Mouse (Mus musculus) neural tube, embryonic 15.5 days (tissue): Measurements from ENCODE around the gene Cadm1. TPM values are rescaled to one million over a fixed set of nuclear protein-coding genes. Genes with fewer than 3 reads are reported as not detected.

ENCODE experiments used
- ATAC-seq: fragments of 200-750 bp; cut with Nextera tagmentation; 2 replicates; pipeline ENCODE4 v1.8.0; 2017; ENCODE audit warnings: mild to moderate bottlenecking, moderate TSS enrichment, moderate library complexity; ENCODE audit not compliant: low FRiP score
- H3K27ac ChIP-seq: fragments of 300-500 bp; sonication (generic); replicated peaks from 2 replicates; pipeline ENCODE4 v1.5.1; 2015; ENCODE audit warnings: mild to moderate bottlenecking, inconsistent platforms
- H3K27me3 ChIP-seq: fragments of 300-500 bp; sonication (generic); replicated peaks from 2 replicates; pipeline ENCODE4 v1.6.1; 2015; ENCODE audit warnings: inconsistent platforms
- H3K36me3 ChIP-seq: fragments of 300-500 bp; sonication (generic); 2 replicates; pipeline ENCODE4 v1.6.1; 2015; ENCODE audit warnings: inconsistent platforms
- H3K4me1 ChIP-seq: fragments of 300-500 bp; sonication (generic); 2 replicates; pipeline ENCODE4 v1.6.1; 2015; ENCODE audit warnings: inconsistent platforms
- H3K4me2 ChIP-seq: fragments of 300-500 bp; sonication (generic); 2 replicates; pipeline ENCODE4 v1.6.1; 2015; ENCODE audit warnings: inconsistent platforms, mild to moderate bottlenecking, moderate library complexity
- H3K4me3 ChIP-seq: fragments of 300-500 bp; sonication (generic); replicated peaks from 2 replicates; pipeline ENCODE4 v1.5.1; 2015; ENCODE audit warnings: mild to moderate bottlenecking, inconsistent platforms
- H3K9ac ChIP-seq: fragments of 300-500 bp; sonication (generic); replicated peaks from 2 replicates; pipeline ENCODE4 v1.6.1; 2015; ENCODE audit warnings: mild to moderate bottlenecking, inconsistent platforms
- H3K9me3 ChIP-seq: fragments of 300-500 bp; sonication (generic); replicated peaks from 2 replicates; pipeline ENCODE4 v1.6.1; 2016; ENCODE audit warnings: inconsistent platforms
- WGBS: fragments of 180-500 bp; shearing (Covaris S2); methylation state at CpG from one replicate; pipeline ENCODE4 v1.1.7; 2015; ENCODE audit warnings: mixed read lengths; 5-methylcytosine and 5-hydroxymethylcytosine counted together
- polyA plus RNA-seq: library from polyadenylated mRNA; unstranded; fragments of >200 nt; fragmentation: Nextera tagmentation; extraction: Ambion mirVana; gene quantifications from 2 replicates; pipeline ENCODE4 v1.2.1, GENCODE M21; 2015

The Cadm1 gene
- polyA plus RNA-seq, 1 experiment from 2014 or later = 157 TPM

DNA sequence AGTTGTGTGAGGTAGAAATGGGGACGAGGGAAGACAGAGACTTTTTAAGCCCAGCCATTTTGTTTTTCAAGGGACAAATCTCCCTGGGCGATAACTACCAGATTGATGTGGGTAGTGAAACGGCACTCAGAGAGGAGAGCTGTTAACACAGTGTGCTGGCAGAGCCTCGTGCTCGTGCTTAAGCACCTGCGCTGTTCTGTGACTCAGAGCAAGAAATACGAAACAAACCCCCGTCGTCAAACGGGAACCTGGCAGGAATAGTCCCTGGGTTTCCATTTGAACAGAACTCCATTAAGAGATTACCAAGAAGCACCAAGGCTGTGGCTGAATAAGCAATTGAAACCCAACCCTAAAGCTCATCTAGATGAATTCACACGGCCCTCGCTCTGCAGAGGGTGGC, 225.1 kb downstream of the Cadm1 start:
- ATAC-seq = no peak; the same call in 1 of the 2 replicates
- Histone ChIP-seq H3K9me3 (no peaks in the 10 kb centered on the region), H3K4me1 (peaks cover 47% of the 10 kb centered on the region), H3K4me2 (0 out of 2 replicates have a peak overlapping the region, but pooled peaks have one; percentile 6), H3K4me3 (no peak overlapping the region), H3K36me3 (no peaks in the 10 kb centered on the region), H3K9ac (no peak overlapping the region), H3K27me3 (no peaks in the 10 kb centered on the region), H3K27ac (no peak overlapping the region)
- WGBS = 31% methylated on average over 12 of the region's 12 CpGs

DNA sequence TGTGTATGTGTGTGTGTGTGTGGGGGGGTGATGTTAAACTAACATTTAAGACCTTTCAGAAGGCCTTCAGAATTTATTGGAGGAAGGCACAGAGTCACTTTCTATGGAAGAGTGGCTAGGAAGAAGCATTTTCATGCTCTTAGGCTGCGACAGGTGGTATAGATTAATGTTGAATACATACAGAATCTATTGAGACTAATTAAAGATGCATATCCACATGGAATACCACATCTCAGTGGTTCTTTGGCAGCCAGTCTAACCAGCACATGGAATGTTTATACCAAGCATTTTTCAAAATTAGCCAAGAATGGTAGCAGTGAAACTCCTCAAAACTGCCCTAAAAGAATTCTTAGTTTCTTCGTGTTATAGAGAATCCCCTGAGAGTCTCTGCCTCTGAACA, 227.8 kb downstream of the Cadm1 start:
- Histone ChIP-seq H3K4me1 (peaks cover 58% of the 10 kb centered on the region), H3K4me2 (no peak overlapping the region), H3K9ac (no peak overlapping the region), H3K36me3 (no peaks in the 10 kb centered on the region), H3K27me3 (no peaks in the 10 kb centered on the region), H3K9me3 (no peaks in the 10 kb centered on the region), H3K4me3 (no peak overlapping the region), H3K27ac (no peak overlapping the region)
- no peak for ATAC-seq
- WGBS = 91% methylated on average over 2 of the region's 2 CpGs

DNA sequence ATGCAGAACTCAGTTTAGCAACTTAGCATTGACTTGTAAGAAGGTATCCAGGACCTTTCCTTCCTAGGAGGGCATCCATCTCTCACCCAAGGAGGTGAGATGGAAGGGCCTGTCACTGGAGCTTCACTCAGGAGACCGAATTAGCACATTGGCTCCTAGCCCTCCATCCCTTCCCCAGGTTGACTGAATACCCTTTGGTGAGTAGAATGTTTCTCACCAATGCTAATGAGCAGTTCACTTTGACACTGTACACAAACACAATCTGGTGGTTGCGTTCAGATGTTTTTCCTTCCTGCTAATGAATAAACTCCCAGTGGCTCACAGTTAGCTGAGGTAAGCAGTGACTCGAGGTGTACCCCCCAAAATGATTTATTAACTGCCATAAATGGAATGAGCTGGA, 228.3 kb downstream of the Cadm1 start:
- no peaks in the 10 kb centered on the region for H3K27me3 ChIP-seq
- no peak overlapping the region for H3K4me2 ChIP-seq
- no peak overlapping the region for H3K4me3 ChIP-seq
- no peak for ATAC-seq
- H3K27ac ChIP-seq = no peak overlapping the region
- 67% methylated on average over 3 of the region's 3 CpGs for WGBS
- no peaks in the 10 kb centered on the region for H3K36me3 ChIP-seq
- H3K4me1 ChIP-seq = peaks cover 55% of the 10 kb centered on the region
- H3K9ac ChIP-seq = no peak overlapping the region
- H3K9me3 ChIP-seq = no peaks in the 10 kb centered on the region

DNA sequence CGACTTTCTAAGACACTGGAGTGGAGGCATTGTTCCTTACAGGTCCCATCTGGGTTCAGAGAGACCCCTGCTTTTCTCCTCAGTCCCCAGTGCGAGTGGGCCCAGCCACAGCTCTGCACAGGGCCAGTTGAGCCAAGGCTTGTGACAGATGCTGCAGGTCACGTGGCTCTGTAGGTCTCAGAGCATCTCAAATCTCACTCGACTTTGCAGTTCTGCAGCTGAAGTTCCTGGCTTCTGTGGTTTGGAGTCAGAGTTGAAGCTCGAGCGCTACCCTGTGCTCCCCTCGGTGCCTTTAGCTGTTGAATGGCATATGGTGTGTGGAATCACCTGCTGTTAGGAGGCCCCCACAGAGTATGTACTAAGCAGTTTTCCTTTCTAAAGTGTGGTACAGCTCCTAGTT, 229.8 kb downstream of the Cadm1 start:
- Histone ChIP-seq H3K4me3 (no peak overlapping the region), H3K27me3 (no peaks in the 10 kb centered on the region), H3K9me3 (no peaks in the 10 kb centered on the region), H3K9ac (no peak overlapping the region), H3K36me3 (no peaks in the 10 kb centered on the region), H3K4me1 (peaks cover 45% of the 10 kb centered on the region), H3K4me2 (no peak overlapping the region), H3K27ac (no peak overlapping the region)
- ATAC-seq = no peak
- 36% methylated on average over 7 of the region's 7 CpGs for WGBS

DNA sequence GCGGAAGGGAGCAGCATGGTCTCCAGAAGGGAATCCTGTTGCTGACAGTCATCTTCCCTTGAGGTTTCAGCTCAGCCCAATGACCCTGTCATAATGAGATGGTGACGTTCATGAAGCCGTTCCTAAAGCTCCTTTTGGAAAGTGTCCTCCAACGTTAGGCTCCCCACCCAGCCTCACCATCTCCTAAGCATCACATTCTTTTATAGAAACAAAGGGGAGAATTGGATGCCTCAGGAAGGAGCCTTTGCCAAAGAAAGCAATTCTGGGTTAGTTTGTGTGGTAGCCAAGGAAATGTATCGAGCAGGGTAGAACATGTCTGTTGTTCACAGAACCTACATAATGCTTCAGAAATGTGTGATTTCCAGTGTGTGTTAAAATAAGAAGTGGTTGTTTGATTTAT, 231.6 kb downstream of the Cadm1 start:
- no peak for ATAC-seq
- Histone ChIP-seq H3K9ac (no peak overlapping the region), H3K4me2 (no peak overlapping the region), H3K27me3 (no peaks in the 10 kb centered on the region), H3K9me3 (no peaks in the 10 kb centered on the region), H3K27ac (no peak overlapping the region), H3K4me1 (peaks cover 43% of the 10 kb centered on the region), H3K36me3 (no peaks in the 10 kb centered on the region), H3K4me3 (no peak overlapping the region)
- WGBS = 61% methylated on average over 5 of the region's 5 CpGs

DNA sequence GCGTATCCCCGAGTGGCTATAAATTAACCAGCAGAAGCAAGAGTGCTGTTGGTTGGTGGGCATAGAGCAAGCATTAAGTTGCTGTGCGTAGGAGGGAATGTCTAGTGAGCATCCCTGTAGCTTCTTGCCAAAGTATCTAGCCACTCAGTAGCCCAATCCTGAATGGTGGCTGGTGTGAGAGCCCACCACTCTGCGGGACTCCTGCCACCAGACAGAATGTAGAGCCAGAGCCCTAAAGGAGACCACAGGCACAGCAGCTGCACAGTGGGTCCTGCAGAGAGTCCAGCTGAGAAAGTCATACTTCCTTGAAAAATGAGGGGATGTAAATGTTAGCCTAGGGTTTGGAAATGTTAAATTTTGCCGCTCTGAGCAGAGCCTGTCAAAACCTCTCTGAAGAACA, 232.9 kb downstream of the Cadm1 start:
- H3K4me1 ChIP-seq = peaks cover 43% of the 10 kb centered on the region
- no peak overlapping the region for H3K4me2 ChIP-seq
- no peaks in the 10 kb centered on the region for H3K36me3 ChIP-seq
- no peak for ATAC-seq
- no peak overlapping the region for H3K9ac ChIP-seq
- no peaks in the 10 kb centered on the region for H3K9me3 ChIP-seq
- no peak overlapping the region for H3K4me3 ChIP-seq
- 55% methylated on average over 5 of the region's 5 CpGs for WGBS
- H3K27ac ChIP-seq = no peak overlapping the region
- no peaks in the 10 kb centered on the region for H3K27me3 ChIP-seq

DNA sequence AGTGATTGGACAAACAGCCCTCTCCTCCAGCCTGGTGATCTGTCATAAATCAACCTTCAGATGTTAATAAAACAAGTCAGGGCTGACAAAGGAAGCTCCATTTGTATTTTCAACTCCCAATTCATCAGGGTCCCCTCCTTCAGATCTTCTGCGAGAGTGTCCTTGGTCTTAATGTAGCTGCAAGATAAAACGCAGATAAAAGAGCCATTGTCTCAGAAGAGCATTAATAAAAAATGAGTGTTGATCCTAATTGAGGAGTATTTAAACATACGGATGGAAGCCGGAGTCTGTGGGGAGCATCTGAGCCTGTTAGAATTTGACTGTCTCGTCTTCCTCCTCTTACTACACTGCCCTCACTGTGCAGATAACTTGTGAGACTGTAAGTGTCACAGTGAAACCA, 234.9 kb downstream of the Cadm1 start:
- Histone ChIP-seq H3K4me1 (peaks cover 32% of the 10 kb centered on the region), H3K36me3 (no peaks in the 10 kb centered on the region), H3K27ac (no peak overlapping the region), H3K4me2 (no peak overlapping the region), H3K9ac (no peak overlapping the region), H3K4me3 (no peak overlapping the region), H3K27me3 (no peaks in the 10 kb centered on the region), H3K9me3 (no peaks in the 10 kb centered on the region)
- no peak for ATAC-seq
- 20% methylated on average over 5 of the region's 5 CpGs for WGBS

DNA sequence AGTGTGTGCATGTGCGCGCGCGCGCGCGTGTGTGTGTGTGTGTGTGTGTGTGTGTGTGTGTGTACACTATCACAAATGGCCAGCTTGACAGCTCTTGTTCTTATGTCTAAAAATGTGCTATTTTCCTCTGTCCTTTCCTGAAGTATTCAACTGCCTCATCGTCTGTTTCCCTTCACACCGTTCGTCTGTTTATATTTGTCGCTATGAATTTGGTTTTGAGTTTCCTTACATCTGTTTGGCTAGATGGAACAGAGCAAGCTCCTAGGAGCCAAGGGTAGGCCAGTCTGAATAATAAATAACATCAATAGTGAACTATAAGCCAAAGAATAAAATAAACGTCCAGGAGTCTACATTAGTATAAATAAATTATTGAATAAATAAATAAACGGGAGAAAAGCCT, 235.3 kb downstream of the Cadm1 start:
- Histone ChIP-seq H3K4me3 (no peak overlapping the region), H3K4me1 (peaks cover 32% of the 10 kb centered on the region), H3K9ac (no peak overlapping the region), H3K4me2 (no peak overlapping the region), H3K9me3 (no peaks in the 10 kb centered on the region), H3K27ac (no peak overlapping the region), H3K36me3 (no peaks in the 10 kb centered on the region), H3K27me3 (no peaks in the 10 kb centered on the region)
- no peak for ATAC-seq
- 83% methylated on average over 13 of the region's 13 CpGs for WGBS

DNA sequence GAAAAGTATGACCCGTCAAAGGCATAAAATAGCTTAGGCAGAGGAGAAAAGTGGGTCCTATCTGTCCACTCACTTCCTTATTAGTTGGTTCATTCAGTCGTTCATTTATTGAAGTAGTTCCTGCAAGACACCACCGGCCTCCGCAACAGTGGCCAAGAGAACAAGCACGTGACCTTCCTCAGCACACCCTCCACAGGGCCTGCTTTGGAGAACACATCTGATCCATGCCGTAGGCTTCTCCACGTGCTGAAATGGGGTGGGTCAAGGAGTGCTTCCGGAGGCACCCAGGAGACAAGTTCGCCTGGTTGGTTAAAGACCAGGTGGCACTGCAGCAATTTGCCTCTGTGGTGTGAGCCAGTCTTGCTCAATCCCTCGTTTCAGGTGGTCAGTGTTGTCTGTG, 236.4 kb downstream of the Cadm1 start:
- H3K36me3 ChIP-seq = no peaks in the 10 kb centered on the region
- no peak overlapping the region for H3K4me2 ChIP-seq
- ATAC-seq = no peak
- H3K4me1 ChIP-seq = peaks cover 32% of the 10 kb centered on the region
- H3K9me3 ChIP-seq = no peaks in the 10 kb centered on the region
- H3K4me3 ChIP-seq = no peak overlapping the region
- H3K27me3 ChIP-seq = no peaks in the 10 kb centered on the region
- 80% methylated on average over 10 of the region's 10 CpGs for WGBS
- H3K9ac ChIP-seq = no peak overlapping the region
- H3K27ac ChIP-seq = no peak overlapping the region

DNA sequence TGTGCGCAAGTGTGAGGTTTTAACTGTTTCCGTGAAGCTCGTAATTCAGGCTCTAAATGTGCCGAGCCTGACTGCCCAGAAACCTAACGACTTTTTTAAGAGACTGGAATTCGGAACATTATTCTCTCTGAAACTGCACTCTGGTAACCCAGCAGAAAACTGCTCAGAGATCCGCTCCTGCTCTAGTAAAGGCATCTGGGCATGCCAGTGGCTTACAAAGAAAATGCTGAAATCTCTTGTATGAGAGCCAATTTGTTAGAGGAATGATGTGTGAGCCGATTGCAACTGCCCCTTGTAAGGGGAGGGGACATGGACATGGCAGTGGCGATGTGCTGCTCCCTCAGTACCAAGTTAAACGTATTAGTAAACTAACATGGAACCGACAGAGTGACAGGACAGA, 240.9 kb downstream of the Cadm1 start:
- no peaks in the 10 kb centered on the region for H3K27me3 ChIP-seq
- H3K36me3 ChIP-seq = no peaks in the 10 kb centered on the region
- no peaks in the 10 kb centered on the region for H3K9me3 ChIP-seq
- peak overlapping the region; percentile 10; the same call in 1 of the 2 replicates for H3K27ac ChIP-seq
- peaks cover 27% of the 10 kb centered on the region for H3K4me1 ChIP-seq
- 29% methylated on average over 11 of the region's 11 CpGs for WGBS
- H3K4me3 ChIP-seq = no peak overlapping the region
- no peak; the same call in 1 of the 2 replicates for ATAC-seq
- H3K4me2 ChIP-seq = no peak overlapping the region
- H3K9ac ChIP-seq = no peak overlapping the region

DNA sequence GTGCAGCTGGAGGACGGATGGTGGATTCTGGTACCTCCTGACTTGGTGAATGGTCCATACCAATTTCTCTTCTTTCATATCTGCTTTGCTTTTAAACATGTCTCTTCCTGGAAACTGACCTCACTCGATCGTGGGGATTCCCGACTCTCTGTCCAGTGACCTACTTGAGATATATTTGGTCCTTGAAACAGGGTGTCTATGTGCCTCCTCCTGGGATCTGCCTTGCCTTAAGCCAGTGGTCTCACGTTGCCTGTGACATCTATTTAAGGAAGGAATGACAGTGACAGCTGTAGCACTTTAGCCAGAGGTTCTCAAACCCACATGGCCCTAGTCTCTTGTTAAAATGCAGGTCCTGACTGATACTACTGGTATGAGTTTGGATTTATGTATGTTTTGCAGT, 242.0 kb downstream of the Cadm1 start:
- H3K4me2 ChIP-seq = no peak overlapping the region
- H3K27me3 ChIP-seq = no peaks in the 10 kb centered on the region
- 78% methylated on average over 5 of the region's 5 CpGs for whole genome bisulfite sequencing
- ATAC-seq = no peak
- peak overlapping the region; percentile 10 for H3K27ac ChIP-seq
- H3K9me3 ChIP-seq = no peaks in the 10 kb centered on the region
- no peak overlapping the region for H3K9ac ChIP-seq
- no peaks in the 10 kb centered on the region for H3K36me3 ChIP-seq
- peaks cover 28% of the 10 kb centered on the region for H3K4me1 ChIP-seq
- no peak overlapping the region for H3K4me3 ChIP-seq

DNA sequence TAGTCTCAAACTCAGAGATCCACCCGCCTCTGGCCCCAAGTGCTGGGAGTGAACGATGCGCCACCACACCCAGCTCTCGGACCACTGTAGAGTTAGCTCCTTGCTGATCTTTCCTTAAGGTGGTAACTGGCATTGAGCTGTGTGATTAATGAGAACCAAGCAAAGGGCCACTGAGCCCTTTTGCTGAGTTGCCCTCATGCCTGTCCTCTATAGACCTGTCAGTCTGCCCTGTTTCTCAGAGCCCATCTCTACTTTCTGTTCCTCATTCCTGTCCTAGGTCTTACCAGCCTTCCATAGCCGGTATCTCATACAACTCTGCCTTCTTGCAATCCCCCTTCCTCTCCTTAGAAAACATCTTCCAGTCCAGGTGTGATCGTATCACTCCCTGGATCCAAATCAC, 242.8 kb downstream of the Cadm1 start:
- H3K27me3 ChIP-seq = no peaks in the 10 kb centered on the region
- no peak for ATAC-seq
- peaks cover 29% of the 10 kb centered on the region for H3K4me1 ChIP-seq
- no peak overlapping the region for H3K4me3 ChIP-seq
- no peaks in the 10 kb centered on the region for H3K36me3 ChIP-seq
- H3K27ac ChIP-seq = no peak overlapping the region
- H3K9me3 ChIP-seq = no peaks in the 10 kb centered on the region
- 94% methylated on average over 6 of the region's 6 CpGs for WGBS
- no peak overlapping the region for H3K4me2 ChIP-seq
- H3K9ac ChIP-seq = no peak overlapping the region
